Mouse (Mus musculus): ENCODE results near the gene Acot8. TPM values are rescaled to one million over a fixed set of nuclear protein-coding genes. Genes with fewer than 3 reads are reported as not detected.
A peak's percentile ranks its signal among the peaks of the same experiment; 100 is the strongest.

Gene Acot8
- polyA plus RNA-seq, 1 experiment from 2014 or later = 24.1 TPM

- Histone ChIP-seq H3K27ac (replicated peaks) (no peak overlapping the region), H3K9me3 (replicated peaks) (no peaks in the 10 kb centered on the region), H3K4me1 (no peaks in the 10 kb centered on the region), H3K27me3 (replicated peaks) (no peaks in the 10 kb centered on the region), H3K9ac (replicated peaks) (no peak overlapping the region), H3K4me2 (no peak overlapping the region), H3K36me3 (peaks cover 93% of the 10 kb centered on the region), H3K4me3 (replicated peaks) (no peak overlapping the region)
- ATAC-seq (ENCODE audit: low FRiP score) = no peak
- WGBS = 92% methylated on average over 7 of the region's 7 CpGs
Observed at GRCm38 (mm10) chr2:164762593-164762992, 42.1 kb downstream of the Acot8 start.

GRCm38 (mm10) chr2:164761971-164762370 is 42.7 kb downstream of the Acot8 start:
- H3K4me1 ChIP-seq = no peaks in the 10 kb centered on the region
- WGBS = 99% methylated on average over 4 of the region's 4 CpGs
- H3K36me3 ChIP-seq = peaks cover 93% of the 10 kb centered on the region
- H3K9ac ChIP-seq (replicated peaks) = no peak overlapping the region
- H3K27ac ChIP-seq (replicated peaks) = no peak overlapping the region
- H3K9me3 ChIP-seq (replicated peaks) = no peaks in the 10 kb centered on the region
- no peak overlapping the region for H3K4me2 ChIP-seq
- H3K4me3 ChIP-seq (replicated peaks) = no peak overlapping the region
- no peak for ATAC-seq (ENCODE audit: low FRiP score)
- H3K27me3 ChIP-seq (replicated peaks) = no peaks in the 10 kb centered on the region

DNA sequence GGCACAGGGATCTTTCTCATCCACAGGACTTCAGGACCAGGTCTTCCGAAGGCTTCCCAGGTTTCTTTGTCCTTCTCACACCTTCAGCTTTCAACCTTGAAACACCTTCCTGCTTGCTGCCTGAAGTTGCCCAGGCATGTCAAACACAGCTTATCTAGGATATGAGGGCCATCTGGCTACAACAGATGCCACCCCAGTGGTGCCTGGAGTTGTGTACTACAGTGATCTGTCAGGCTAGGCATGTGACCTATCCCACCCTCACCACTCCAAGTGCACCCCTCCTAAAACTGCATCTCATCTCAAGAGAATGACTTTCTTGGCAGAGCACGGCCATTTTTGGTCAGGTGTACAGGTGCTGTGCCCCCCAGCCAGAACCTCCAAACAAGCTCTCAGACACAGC is 43.2 kb downstream of the Acot8 start:
- no peaks in the 10 kb centered on the region for H3K27me3 ChIP-seq (replicated peaks)
- H3K4me3 ChIP-seq (replicated peaks) = no peak overlapping the region
- no peak overlapping the region for H3K27ac ChIP-seq (replicated peaks)
- peaks cover 93% of the 10 kb centered on the region for H3K36me3 ChIP-seq
- no peak overlapping the region for H3K9ac ChIP-seq (replicated peaks)
- no peaks in the 10 kb centered on the region for H3K9me3 ChIP-seq (replicated peaks)
- no peak overlapping the region for H3K4me2 ChIP-seq
- ATAC-seq (ENCODE audit: low FRiP score) = no peak
- H3K4me1 ChIP-seq = no peaks in the 10 kb centered on the region
- 90% methylated on average over 2 of the region's 2 CpGs for WGBS

- no peaks in the 10 kb centered on the region for H3K27me3 ChIP-seq (replicated peaks)
- no peaks in the 10 kb centered on the region for H3K4me1 ChIP-seq
- no peak overlapping the region for H3K4me3 ChIP-seq (replicated peaks)
- 86% methylated on average over 4 of the region's 4 CpGs for WGBS
- ATAC-seq (ENCODE audit: low FRiP score) = no peak
- no peaks in the 10 kb centered on the region for H3K9me3 ChIP-seq (replicated peaks)
- peaks cover 93% of the 10 kb centered on the region for H3K36me3 ChIP-seq
- H3K4me2 ChIP-seq = no peak overlapping the region
- H3K27ac ChIP-seq (replicated peaks) = no peak overlapping the region
- H3K9ac ChIP-seq (replicated peaks) = no peak overlapping the region
Observed at GRCm38 (mm10) chr2:164760059-164760833, 44.4 kb downstream of the Acot8 start.

- Histone ChIP-seq H3K9me3 (replicated peaks) (no peaks in the 10 kb centered on the region), H3K4me3 (replicated peaks) (no peak overlapping the region), H3K4me1 (no peaks in the 10 kb centered on the region), H3K27me3 (replicated peaks) (no peaks in the 10 kb centered on the region), H3K36me3 (peaks cover 100% of the 10 kb centered on the region), H3K9ac (replicated peaks) (no peak overlapping the region), H3K4me2 (no peak overlapping the region), H3K27ac (replicated peaks) (no peak overlapping the region)
- 89% methylated on average over 1 of the region's 1 CpGs for WGBS
- ATAC-seq (ENCODE audit: low FRiP score) = no peak
Observed at GRCm38 (mm10) chr2:164758692-164759091, 46.0 kb downstream of the Acot8 start.

GRCm38 (mm10) chr2:164757841-164758240 is 46.8 kb downstream of the Acot8 start:
- no peak for ATAC-seq (ENCODE audit: low FRiP score)
- no peak overlapping the region for H3K9ac ChIP-seq (replicated peaks)

DNA sequence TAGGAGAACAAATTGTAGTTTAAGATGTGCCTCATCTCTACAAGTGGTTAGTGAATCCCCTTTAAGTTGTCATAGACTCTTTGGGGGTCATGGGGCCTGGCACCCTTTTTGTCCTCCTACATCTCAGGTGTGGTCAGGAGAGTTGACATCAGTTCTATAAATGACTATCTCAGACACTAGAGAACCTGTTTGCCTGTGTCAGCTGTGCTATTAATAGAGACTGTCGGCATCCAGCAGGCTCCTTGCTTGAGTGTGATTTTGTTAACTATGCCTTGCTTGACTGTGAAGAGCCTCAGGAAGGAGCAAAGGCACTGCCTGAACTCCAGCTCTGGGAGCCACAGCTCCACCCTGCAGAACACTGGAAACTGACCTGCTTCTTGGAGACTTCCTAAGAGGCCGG is 49.9 kb downstream of the Acot8 start:
- Histone ChIP-seq H3K27ac (replicated peaks) (no peak overlapping the region), H3K9me3 (replicated peaks) (no peaks in the 10 kb centered on the region), H3K36me3 (peaks cover 83% of the 10 kb centered on the region), H3K4me3 (replicated peaks) (no peak overlapping the region), H3K4me1 (0 out of 2 replicates have a peak, but pooled peaks cover 3% of the 10 kb centered on the region), H3K27me3 (replicated peaks) (no peaks in the 10 kb centered on the region), H3K4me2 (no peak overlapping the region), H3K9ac (replicated peaks) (no peak overlapping the region)
- ATAC-seq (ENCODE audit: low FRiP score) = no peak
- WGBS = 88% methylated on average over 2 of the region's 2 CpGs

More at GRCm38 (mm10) chr2:164757841-164758240, 46.8 kb downstream of the Acot8 start:
- H3K27ac ChIP-seq (replicated peaks) = no peak overlapping the region
- peaks cover 97% of the 10 kb centered on the region for H3K36me3 ChIP-seq
- no peak overlapping the region for H3K4me3 ChIP-seq (replicated peaks)
- H3K9me3 ChIP-seq (replicated peaks) = no peaks in the 10 kb centered on the region
- H3K27me3 ChIP-seq (replicated peaks) = no peaks in the 10 kb centered on the region
- H3K4me1 ChIP-seq = no peaks in the 10 kb centered on the region
- WGBS = 89% methylated on average over 11 of the region's 11 CpGs
- no peak overlapping the region for H3K4me2 ChIP-seq

DNA sequence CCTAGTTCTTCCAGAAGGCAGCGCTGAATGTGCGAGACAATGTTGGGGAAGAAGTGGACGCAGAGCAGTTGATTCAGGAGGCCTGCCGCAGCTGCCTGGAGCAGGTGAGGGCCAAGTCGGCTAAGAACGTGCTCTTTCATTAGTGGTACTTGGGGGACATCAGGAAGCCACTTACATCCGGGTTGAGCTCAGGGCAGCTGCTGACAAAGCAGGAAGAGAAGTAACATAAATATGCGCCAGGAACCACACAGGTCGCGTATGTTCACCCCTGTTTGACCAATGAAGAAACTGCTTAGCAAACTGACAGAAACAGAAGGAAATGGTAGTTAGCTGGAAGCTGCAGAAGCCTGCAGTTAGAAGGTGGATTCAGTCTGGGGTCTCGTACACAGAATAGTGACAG is 50.6 kb downstream of the Acot8 start:
- no peak overlapping the region for H3K4me2 ChIP-seq
- no peak overlapping the region for H3K27ac ChIP-seq (replicated peaks)
- H3K36me3 ChIP-seq = peaks cover 77% of the 10 kb centered on the region
- ATAC-seq (ENCODE audit: low FRiP score) = no peak
- H3K9me3 ChIP-seq (replicated peaks) = no peaks in the 10 kb centered on the region
- H3K27me3 ChIP-seq (replicated peaks) = no peaks in the 10 kb centered on the region
- no peak overlapping the region for H3K4me3 ChIP-seq (replicated peaks)
- 83% methylated on average over 11 of the region's 11 CpGs for WGBS
- no peak overlapping the region for H3K9ac ChIP-seq (replicated peaks)
- H3K4me1 ChIP-seq = 0 out of 2 replicates have a peak, but pooled peaks cover 5% of the 10 kb centered on the region

DNA sequence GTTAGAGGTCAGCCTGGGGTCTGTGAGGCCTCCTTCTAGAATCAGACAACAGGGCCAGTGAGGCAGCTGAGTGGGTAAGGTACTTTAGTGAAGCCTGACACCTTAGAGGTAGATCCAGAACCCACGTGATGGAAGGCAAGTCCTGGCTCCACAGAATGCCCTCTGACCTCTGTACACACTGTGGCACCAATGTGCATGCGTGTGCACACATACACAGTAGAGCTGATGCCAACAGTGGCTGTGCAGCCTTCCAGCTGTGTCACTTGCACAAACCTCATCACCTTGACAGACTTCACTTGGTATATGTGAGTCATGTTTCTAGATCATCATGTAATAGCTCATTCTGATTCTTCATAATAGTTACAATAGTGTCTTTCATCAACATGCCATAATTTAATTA is 52.2 kb downstream of the Acot8 start:
- peaks cover 19% of the 10 kb centered on the region for H3K4me1 ChIP-seq
- no peak overlapping the region for H3K4me3 ChIP-seq (replicated peaks)
- H3K9me3 ChIP-seq (replicated peaks) = no peaks in the 10 kb centered on the region
- H3K4me2 ChIP-seq = no peak overlapping the region
- no peaks in the 10 kb centered on the region for H3K27me3 ChIP-seq (replicated peaks)
- H3K36me3 ChIP-seq = peaks cover 74% of the 10 kb centered on the region
- no peak overlapping the region for H3K27ac ChIP-seq (replicated peaks)
- H3K9ac ChIP-seq (replicated peaks) = no peak overlapping the region
- WGBS = 92% methylated on average over 2 of the region's 2 CpGs
- no peak for ATAC-seq (ENCODE audit: low FRiP score)

DNA sequence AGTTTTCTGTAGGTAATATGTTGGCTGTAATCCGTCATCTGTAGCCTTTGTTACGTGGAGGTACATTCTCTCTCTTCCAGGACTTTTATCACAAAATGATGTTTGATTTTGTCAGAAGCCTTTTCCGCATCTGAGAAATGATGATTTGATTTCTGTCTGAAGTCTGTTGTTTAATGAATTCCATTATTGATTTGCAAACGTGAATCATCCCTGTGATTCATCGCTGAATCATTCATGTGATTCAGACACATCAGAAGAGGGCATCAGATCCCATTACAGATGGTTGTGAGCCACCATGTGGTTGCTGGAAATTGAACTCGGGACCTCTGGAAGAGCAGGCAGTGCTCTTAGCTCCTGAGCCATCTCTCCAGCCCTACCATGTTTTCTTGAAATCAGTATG is 55.7 kb downstream of the Acot8 start:
- 88% methylated on average over 6 of the region's 6 CpGs for WGBS
- peaks cover 40% of the 10 kb centered on the region for H3K36me3 ChIP-seq
- H3K9me3 ChIP-seq (replicated peaks) = no peaks in the 10 kb centered on the region
- no peak overlapping the region for H3K27ac ChIP-seq (replicated peaks)
- H3K4me2 ChIP-seq = no peak overlapping the region
- no peaks in the 10 kb centered on the region for H3K27me3 ChIP-seq (replicated peaks)
- H3K9ac ChIP-seq (replicated peaks) = no peak overlapping the region
- H3K4me3 ChIP-seq (replicated peaks) = no peak overlapping the region
- ATAC-seq (ENCODE audit: low FRiP score) = no peak
- peaks cover 39% of the 10 kb centered on the region for H3K4me1 ChIP-seq

DNA sequence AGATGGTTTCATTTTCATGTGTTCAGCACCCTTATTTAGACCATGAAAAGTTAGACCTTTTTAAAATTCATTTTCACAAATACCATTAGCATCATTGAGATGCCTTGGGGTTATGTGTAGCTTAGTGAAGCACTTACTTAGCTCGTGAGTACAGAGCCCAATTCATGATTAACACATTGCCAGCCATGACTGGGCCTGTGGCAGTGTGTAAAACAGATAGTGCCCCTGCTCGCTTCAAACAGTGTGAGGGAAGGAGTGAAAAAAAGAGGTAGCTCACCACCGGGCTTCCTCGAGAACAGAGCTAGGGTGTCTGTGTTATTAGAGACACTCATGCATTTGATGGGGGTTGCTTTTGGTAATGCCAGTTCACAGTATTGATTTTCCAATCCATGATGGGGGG is 56.5 kb downstream of the Acot8 start:
- Histone ChIP-seq H3K9ac (replicated peaks) (no peak overlapping the region), H3K27me3 (replicated peaks) (no peaks in the 10 kb centered on the region), H3K36me3 (peaks cover 34% of the 10 kb centered on the region), H3K4me3 (replicated peaks) (no peak overlapping the region), H3K4me1 (peaks cover 39% of the 10 kb centered on the region), H3K9me3 (replicated peaks) (no peaks in the 10 kb centered on the region), H3K27ac (replicated peaks) (no peak overlapping the region), H3K4me2 (no peak overlapping the region)
- 80% methylated on average over 4 of the region's 4 CpGs for WGBS
- no peak for ATAC-seq (ENCODE audit: low FRiP score)

- Histone ChIP-seq H3K4me1 (peaks cover 39% of the 10 kb centered on the region), H3K9ac (replicated peaks) (peak overlapping the region; percentile 98), H3K36me3 (peaks cover 22% of the 10 kb centered on the region), H3K4me3 (replicated peaks) (peak overlapping the region; percentile 96), H3K27me3 (replicated peaks) (no peaks in the 10 kb centered on the region), H3K9me3 (replicated peaks) (no peaks in the 10 kb centered on the region), H3K27ac (replicated peaks) (no peak overlapping the region), H3K4me2 (peak overlapping the region; percentile 74)
- 62% methylated on average over 8 of the region's 8 CpGs for WGBS
- no peak for ATAC-seq (ENCODE audit: low FRiP score)
Observed at GRCm38 (mm10) chr2:164746693-164747092, 58.0 kb downstream of the Acot8 start.

Data from neural tube, embryonic 15.5 days (tissue).